Mouse (Mus musculus): ENCODE measurements around the gene Rnf26. TPM values are rescaled to one million over a fixed set of nuclear protein-coding genes. Genes with fewer than 3 reads are reported as not detected.
A peak's percentile ranks its signal among the peaks of the same experiment; 100 is the strongest.

Gene Rnf26
- 53.6 and 55.8 TPM in 2 replicates for polyA plus RNA-seq (2016; fragmentation: Nextera tagmentation; extraction: Ambion mirVana)

- peak; percentile 99 for DNase-seq (ENCODE audit: low spot score)
- peak within 1 kb of the TSS; percentile 94 for H3K27ac ChIP-seq
- H3K27me3 ChIP-seq (ENCODE audit: insufficient read depth, poor library complexity, severe bottlenecking), result no peaks in the 10 kb centered on the region
- peaks cover 36% of the 10 kb centered on the region for H3K4me1 ChIP-seq
- peak within 1 kb of the TSS; percentile 87 for H3K4me3 ChIP-seq
- WGBS, result under 1% methylated on average over 51 of the region's 51 CpGs
- peaks cover 11% of the 10 kb centered on the region for H3K36me3 ChIP-seq
- no peaks in the 10 kb centered on the region for H3K9me3 ChIP-seq
Observed at GRCm38 (mm10) chr9:44113105-44113789, at the start of gene Rnf26, which contains the start of gene Gm49380. TSS of gene Rnf26 (minus strand) at chr9:44113517. TSS of gene Gm49380 (minus strand) at chr9:44113500.

GRCm38 (mm10) chr9:44159886-44160285 is 46.6 kb upstream of the Rnf26 start:
- 68% methylated on average over 3 of the region's 3 CpGs for WGBS
- H3K36me3 ChIP-seq, result peaks cover 86% of the 10 kb centered on the region

GRCm38 (mm10) chr9:44147290-44147689 is 34.0 kb upstream of the Rnf26 start:
- H3K36me3 ChIP-seq, result peaks cover 74% of the 10 kb centered on the region
- 60% methylated on average over 3 of the region's 3 CpGs for WGBS
- peaks cover 10% of the 10 kb centered on the region for H3K4me1 ChIP-seq
- H3K27ac ChIP-seq, result no peak overlapping the region
- DNase-seq (ENCODE audit: low spot score), result no peak
- H3K9me3 ChIP-seq, result no peaks in the 10 kb centered on the region
- no peak overlapping the region for H3K4me3 ChIP-seq
- no peaks in the 10 kb centered on the region for H3K27me3 ChIP-seq (ENCODE audit: insufficient read depth, poor library complexity, severe bottlenecking)

More at GRCm38 (mm10) chr9:44159886-44160285, 46.6 kb upstream of the Rnf26 start:
- Histone ChIP-seq H3K27me3 (ENCODE audit: insufficient read depth, poor library complexity, severe bottlenecking) (no peaks in the 10 kb centered on the region), H3K27ac (no peak overlapping the region), H3K4me1 (0 out of 2 replicates have a peak, but pooled peaks cover 3% of the 10 kb centered on the region), H3K4me3 (no peak overlapping the region), H3K9me3 (no peaks in the 10 kb centered on the region)
- DNase-seq (ENCODE audit: low spot score), result no peak

- Histone ChIP-seq H3K36me3 (peaks cover 75% of the 10 kb centered on the region), H3K9me3 (no peaks in the 10 kb centered on the region), H3K4me1 (peaks cover 14% of the 10 kb centered on the region), H3K27ac (no peak overlapping the region), H3K27me3 (ENCODE audit: insufficient read depth, poor library complexity, severe bottlenecking) (no peaks in the 10 kb centered on the region), H3K4me3 (no peak overlapping the region)
- DNase-seq (ENCODE audit: low spot score), result no peak
Observed at GRCm38 (mm10) chr9:44144718-44145060, 31.4 kb upstream of the Rnf26 start.

- Histone ChIP-seq H3K4me1 (peaks cover 20% of the 10 kb centered on the region), H3K9me3 (no peaks in the 10 kb centered on the region), H3K27me3 (ENCODE audit: insufficient read depth, poor library complexity, severe bottlenecking) (no peaks in the 10 kb centered on the region), H3K27ac (no peak overlapping the region), H3K36me3 (peaks cover 75% of the 10 kb centered on the region), H3K4me3 (no peak overlapping the region)
- DNase-seq (ENCODE audit: low spot score), result no peak
- WGBS, result 35% methylated on average over 7 of the region's 8 CpGs
Observed at GRCm38 (mm10) chr9:44144023-44144717, 30.9 kb upstream of the Rnf26 start.

GRCm38 (mm10) chr9:44143421-44143820 is 30.1 kb upstream of the Rnf26 start:
- H3K4me3 ChIP-seq, result no peak overlapping the region
- peaks cover 25% of the 10 kb centered on the region for H3K4me1 ChIP-seq
- H3K27ac ChIP-seq, result no peak overlapping the region
- H3K36me3 ChIP-seq, result peaks cover 75% of the 10 kb centered on the region
- no peaks in the 10 kb centered on the region for H3K27me3 ChIP-seq (ENCODE audit: insufficient read depth, poor library complexity, severe bottlenecking)
- no peak for DNase-seq (ENCODE audit: low spot score)
- 83% methylated on average over 5 of the region's 5 CpGs for WGBS
- H3K9me3 ChIP-seq, result no peaks in the 10 kb centered on the region

- peaks cover 26% of the 10 kb centered on the region for H3K4me1 ChIP-seq
- peaks cover 86% of the 10 kb centered on the region for H3K36me3 ChIP-seq
- H3K27ac ChIP-seq, result no peak overlapping the region
- WGBS, result 64% methylated on average over 5 of the region's 5 CpGs
- DNase-seq (ENCODE audit: low spot score), result no peak
- H3K9me3 ChIP-seq, result no peaks in the 10 kb centered on the region
- 0 out of 2 replicates have a peak, but pooled peaks cover 3% of the 10 kb centered on the region for H3K27me3 ChIP-seq (ENCODE audit: insufficient read depth, poor library complexity, severe bottlenecking)
- H3K4me3 ChIP-seq, result no peak overlapping the region
Observed at GRCm38 (mm10) chr9:44141951-44142350, 28.6 kb upstream of the Rnf26 start.

GRCm38 (mm10) chr9:44137846-44138245 is 24.5 kb upstream of the Rnf26 start:
- Histone ChIP-seq H3K36me3 (peaks cover 61% of the 10 kb centered on the region), H3K4me1 (peaks cover 57% of the 10 kb centered on the region), H3K9me3 (no peaks in the 10 kb centered on the region), H3K27ac (no peak overlapping the region), H3K27me3 (ENCODE audit: insufficient read depth, poor library complexity, severe bottlenecking) (peaks cover 44% of the 10 kb centered on the region), H3K4me3 (no peak overlapping the region)
- DNase-seq (ENCODE audit: low spot score), result no peak
- 65% methylated on average over 4 of the region's 4 CpGs for WGBS

- H3K27ac ChIP-seq, result peak overlapping the region; percentile 91
- no peaks in the 10 kb centered on the region for H3K9me3 ChIP-seq
- peak overlapping the region; percentile 83 for H3K4me3 ChIP-seq
- peaks cover 58% of the 10 kb centered on the region for H3K27me3 ChIP-seq (ENCODE audit: insufficient read depth, poor library complexity, severe bottlenecking)
- peaks cover 43% of the 10 kb centered on the region for H3K36me3 ChIP-seq
- DNase-seq (ENCODE audit: low spot score), result no peak
- 37% methylated on average over 7 of the region's 7 CpGs for WGBS
- H3K4me1 ChIP-seq, result peaks cover 64% of the 10 kb centered on the region
Observed at GRCm38 (mm10) chr9:44135731-44136411, 22.6 kb upstream of the Rnf26 start.

- Histone ChIP-seq H3K4me3 (peak overlapping the region; percentile 83), H3K27me3 (ENCODE audit: insufficient read depth, poor library complexity, severe bottlenecking) (peaks cover 60% of the 10 kb centered on the region), H3K9me3 (no peaks in the 10 kb centered on the region), H3K27ac (peak overlapping the region; percentile 91), H3K4me1 (peaks cover 69% of the 10 kb centered on the region), H3K36me3 (peaks cover 36% of the 10 kb centered on the region)
- WGBS, result 2% methylated on average over 48 of the region's 49 CpGs
- DNase-seq (ENCODE audit: low spot score), result no peak
Observed at GRCm38 (mm10) chr9:44134851-44135730, 21.8 kb upstream of the Rnf26 start.

- Histone ChIP-seq H3K27ac (peak within 1 kb of the TSS; percentile 91), H3K36me3 (peaks cover 27% of the 10 kb centered on the region), H3K9me3 (no peaks in the 10 kb centered on the region), H3K27me3 (ENCODE audit: insufficient read depth, poor library complexity, severe bottlenecking) (peaks cover 60% of the 10 kb centered on the region), H3K4me3 (peak within 1 kb of the TSS; percentile 83), H3K4me1 (peaks cover 71% of the 10 kb centered on the region)
- 1% methylated on average over 49 of the region's 55 CpGs for WGBS
- DNase-seq (ENCODE audit: low spot score), result peak; percentile 83
Observed at GRCm38 (mm10) chr9:44134101-44134850, 21.0 kb upstream of the Rnf26 start, which contains the start of gene Mcam. TSS of gene Mcam (plus strand) at chr9:44134469.

- peak overlapping the region; percentile 91; the same call in 1 of the 2 replicates for H3K27ac ChIP-seq
- H3K27me3 ChIP-seq (ENCODE audit: insufficient read depth, poor library complexity, severe bottlenecking), result peaks cover 60% of the 10 kb centered on the region
- WGBS, result 20% methylated on average over 2 of the region's 2 CpGs
- H3K9me3 ChIP-seq, result no peaks in the 10 kb centered on the region
- DNase-seq (ENCODE audit: low spot score), result no peak
- H3K36me3 ChIP-seq, result peaks cover 18% of the 10 kb centered on the region
- H3K4me3 ChIP-seq, result peak overlapping the region; percentile 83
- peaks cover 70% of the 10 kb centered on the region for H3K4me1 ChIP-seq
Observed at GRCm38 (mm10) chr9:44133287-44133686, 20.0 kb upstream of the Rnf26 start.
